Mouse (Mus musculus): ENCODE data around the gene Ubfd1.
"Not testable (repeated sequence)": the region's sequence is repeated elsewhere in the genome, so short reads cannot be mapped to it uniquely, and the experiment has no call there.

Ubfd1 gene

DNA sequence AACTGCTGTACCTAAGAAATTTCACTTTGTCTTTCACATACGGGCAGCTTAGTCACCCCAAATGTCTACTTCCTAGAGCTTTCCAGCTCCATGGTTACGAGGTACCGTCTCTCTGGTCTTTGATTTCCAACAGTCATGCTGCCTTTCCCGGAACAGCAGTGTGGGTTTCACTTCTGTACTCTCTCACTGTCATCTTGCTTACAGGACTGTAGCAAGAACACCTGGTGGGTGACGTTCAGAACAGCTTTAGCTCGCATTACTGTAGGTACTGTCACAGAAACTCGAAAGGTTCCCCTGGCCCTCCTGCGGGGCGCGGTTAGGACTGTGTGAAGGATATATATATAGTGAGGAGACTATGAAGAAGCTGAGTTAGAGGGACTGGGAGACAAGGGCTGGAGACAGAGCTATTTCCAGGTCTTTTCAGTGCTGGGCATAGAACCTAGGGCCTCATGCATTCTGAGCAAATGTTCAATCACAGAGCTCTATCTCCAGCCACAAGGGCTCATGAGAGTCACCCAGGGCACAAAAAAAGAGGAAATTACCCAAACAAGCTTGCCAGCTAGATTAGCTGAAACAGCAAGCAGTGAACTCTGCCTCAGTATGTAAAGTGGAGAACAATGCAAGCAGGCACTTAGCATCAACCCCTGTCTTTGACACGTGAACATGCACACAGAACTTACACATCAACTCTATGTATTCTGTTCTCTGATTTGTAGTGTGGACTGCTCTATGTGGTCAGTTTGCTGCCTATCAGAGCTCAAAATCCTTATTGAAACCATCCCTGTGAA is 20.4 kb downstream of the Ubfd1 start:
- DNase-seq = no peak

DNA sequence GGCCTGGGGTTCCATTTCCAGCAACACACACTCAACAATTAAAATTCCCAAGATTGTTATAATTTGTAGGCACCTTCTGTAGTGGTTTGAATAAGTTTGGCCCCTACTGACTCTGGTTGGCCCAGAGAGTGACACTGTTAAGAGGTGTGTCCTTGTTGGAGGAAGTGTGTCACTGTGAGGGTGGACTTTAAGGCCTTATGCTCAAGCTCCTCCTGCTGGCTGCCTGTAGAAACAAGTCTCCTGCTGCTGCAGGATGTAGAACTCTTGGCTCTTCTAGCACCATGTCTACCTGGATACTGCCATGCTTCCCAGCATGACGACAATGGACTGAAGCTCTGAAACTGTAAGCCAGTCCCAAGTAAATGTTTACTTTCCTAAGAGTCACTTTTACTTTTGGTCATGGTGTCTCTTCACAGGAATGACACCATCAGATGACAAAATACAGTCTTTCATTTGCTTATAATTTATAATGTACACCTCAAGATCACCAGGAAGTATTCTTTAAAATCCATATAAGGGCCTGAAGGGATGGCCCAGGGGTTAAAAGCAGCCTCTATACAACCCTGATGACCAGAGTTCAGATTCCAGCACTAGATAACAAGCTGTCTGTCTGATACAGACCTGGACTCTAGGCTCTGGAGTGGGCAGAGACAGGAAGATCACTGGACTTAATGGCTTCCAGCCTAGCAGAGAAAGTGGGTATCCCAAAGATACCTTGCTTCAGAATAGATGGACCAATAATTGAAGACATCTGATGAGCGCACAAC is 27.8 kb downstream of the Ubfd1 start:
- no peak for DNase-seq

DNA sequence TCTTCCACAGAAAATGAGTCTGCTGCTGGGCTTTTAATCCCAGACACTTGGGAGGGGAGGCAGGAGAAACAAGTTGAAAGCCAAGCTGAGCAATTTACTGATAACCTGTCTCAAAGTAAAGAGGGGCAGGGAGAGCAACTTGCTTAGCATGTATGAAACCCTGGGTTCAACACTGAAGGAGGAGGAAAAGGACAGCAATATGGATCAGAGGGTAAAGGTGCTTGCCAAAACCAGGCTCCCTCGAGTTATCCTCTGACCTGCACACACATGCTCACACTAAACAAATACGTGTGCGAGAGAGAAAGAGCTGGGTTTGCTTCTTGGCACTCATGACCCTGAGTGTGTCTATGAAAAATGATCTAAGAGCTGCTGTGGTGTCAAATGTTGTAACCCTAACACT is 31.0 kb downstream of the Ubfd1 start:
- no peak for DNase-seq

DNA sequence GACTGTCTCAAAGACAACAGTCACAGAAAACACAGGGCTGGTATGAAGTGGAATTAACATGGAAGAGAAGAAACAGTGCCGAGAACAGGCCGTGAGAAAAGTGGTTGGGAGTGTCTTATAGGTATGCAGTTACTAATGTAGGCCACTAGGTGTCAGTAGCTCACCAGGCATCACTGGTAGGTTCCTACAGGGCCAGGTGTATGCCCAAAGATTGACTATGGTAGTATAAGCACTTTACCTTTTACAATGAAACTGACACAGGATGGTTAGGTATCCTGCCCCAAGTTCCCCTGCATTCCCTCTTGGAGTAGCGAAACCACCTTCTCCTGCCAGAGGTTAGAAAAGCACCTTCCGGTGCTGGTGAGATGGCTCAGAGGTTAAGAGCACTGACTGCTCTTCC is 32.2 kb downstream of the Ubfd1 start:
- peak; percentile 61 for DNase-seq

GRCm38 (mm10) chr7:122101014-122101746 is 34.2 kb downstream of the Ubfd1 start:
- DNase-seq = not testable (repeated sequence)

DNA sequence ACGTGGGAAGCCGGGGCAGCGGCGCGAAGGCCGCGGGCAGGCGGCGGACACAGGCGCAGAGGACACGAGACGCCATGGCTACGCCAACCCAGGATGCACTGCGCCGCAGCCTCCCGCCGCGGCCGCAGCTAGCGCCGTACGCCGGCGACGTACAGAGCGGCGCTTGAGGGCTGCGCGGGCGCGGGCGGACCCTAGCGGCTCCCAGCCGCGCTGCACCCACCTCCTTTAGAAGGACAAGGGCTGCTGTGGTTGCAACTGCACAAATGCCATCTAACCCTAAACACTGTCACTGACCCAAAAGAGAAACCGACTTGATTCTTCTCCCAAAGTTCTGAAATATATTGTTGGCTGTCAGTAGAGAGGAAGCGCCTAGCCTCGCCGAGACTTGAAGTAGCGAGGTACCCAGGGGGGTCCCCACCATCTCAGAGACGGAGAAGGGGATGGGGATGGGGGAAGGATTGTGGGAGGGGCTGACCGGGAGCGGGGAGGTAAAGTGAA is 34.8 kb downstream of the Ubfd1 start, which contains the start of gene Ndufab1:
Gene Ndufab1, minus strand, starts transcription at position 140 of the 498 bp plus-strand sequence.
- DNase-seq = peak; percentile 93

- peak; percentile 39 for DNase-seq
Observed at GRCm38 (mm10) chr7:122108206-122108605, 41.2 kb downstream of the Ubfd1 start.

DNA sequence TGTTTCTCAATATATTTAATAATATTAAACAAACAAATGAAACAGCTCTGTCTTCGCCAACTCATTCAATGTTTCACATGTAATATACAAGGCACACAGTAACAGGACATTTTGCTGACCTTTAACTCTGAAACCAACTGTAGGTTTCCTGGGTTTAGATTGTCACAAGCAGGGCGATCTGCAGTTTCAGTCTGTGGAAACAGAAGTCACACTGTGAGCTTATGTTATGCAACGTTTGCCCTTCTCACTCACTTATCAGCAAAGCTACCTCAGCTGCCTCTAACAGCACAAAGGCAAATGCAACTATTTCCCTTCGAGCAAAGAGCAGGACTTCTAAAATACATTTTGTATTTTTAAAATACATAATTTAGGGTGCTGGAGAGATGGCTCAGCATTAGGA is 56.5 kb downstream of the Ubfd1 start:
- DNase-seq = no peak

DNA sequence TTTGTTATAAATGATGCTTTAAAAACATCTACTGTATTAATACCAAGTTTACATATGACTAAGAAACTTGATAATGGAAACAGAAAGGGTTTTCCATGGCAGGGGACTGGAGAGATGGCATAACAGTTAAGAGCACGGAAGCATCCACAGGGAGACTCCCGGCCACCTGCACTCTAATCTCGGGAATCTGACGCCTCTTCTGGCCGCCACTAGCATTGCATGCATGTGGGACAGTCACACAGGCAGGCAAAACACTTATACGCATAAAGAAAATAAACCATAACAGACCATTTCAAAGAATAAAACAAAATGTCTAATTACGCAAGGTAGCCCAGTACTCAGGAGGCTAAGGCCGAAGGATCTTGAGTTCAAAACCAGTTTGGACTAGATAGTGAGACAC is 58.7 kb downstream of the Ubfd1 start:
- no peak for DNase-seq

GRCm38 (mm10) chr7:122126946-122127345 is 60.0 kb downstream of the Ubfd1 start:
- DNase-seq = no peak

All from kidney, postnatal 14 days (tissue).